Mouse (Mus musculus): ENCODE results near the gene Grm4. TPM values are rescaled to one million over a fixed set of nuclear protein-coding genes. Genes with fewer than 3 reads are reported as not detected.

Grm4 gene
- polyA plus RNA-seq, 1 experiment: not detected

- peak overlapping the region; percentile 50 for H3K4me3 ChIP-seq (replicated peaks)
- TF ChIP-seq GATA1 (IDR thresholded peaks at IDR 0.05; ENCODE audit: borderline replicate concordance, low read length): no peak
- TF ChIP-seq FLI1 (IDR thresholded peaks at IDR 0.05; ENCODE audit: low read length): no peak
- no peaks in the 10 kb centered on the region for H3K36me3 ChIP-seq (replicated peaks; ENCODE audit: low read length)
- H3K9me3 ChIP-seq: no peaks in the 10 kb centered on the region
- H3K4me1 ChIP-seq: peaks cover 24% of the 10 kb centered on the region
- H3K27me3 ChIP-seq (replicated peaks): peaks cover 98% of the 10 kb centered on the region
Observed at GRCm38 (mm10) chr17:27513279-27513915, 7.8 kb downstream of the Grm4 start.

DNA sequence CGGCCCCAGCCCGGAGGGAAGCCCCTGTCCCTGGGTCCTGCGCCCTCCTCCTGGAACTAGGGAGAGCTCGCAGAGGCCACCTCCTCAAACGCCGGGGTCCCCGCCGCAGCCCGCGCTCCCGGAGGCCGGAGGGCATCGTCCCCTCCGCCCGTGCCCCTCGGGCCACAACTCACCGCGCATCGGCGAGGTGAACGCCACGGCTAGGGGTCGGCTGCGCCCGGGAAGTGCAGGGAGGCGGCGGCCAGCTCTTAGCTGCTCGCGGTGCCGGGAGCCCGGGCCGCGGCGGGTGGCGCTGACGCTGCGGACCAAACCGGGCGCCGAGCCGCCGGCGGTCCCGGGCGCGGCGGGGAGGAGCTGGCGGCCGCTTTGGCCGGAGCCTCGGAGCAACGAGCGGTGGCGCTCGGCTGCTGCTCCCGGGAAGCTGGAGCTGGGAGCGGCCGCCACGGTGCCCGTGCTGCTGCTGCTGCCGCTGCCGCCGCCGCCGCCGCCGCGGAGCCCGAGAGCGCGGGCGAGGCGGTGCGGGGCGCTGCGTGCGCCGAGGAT lies 8.5 kb downstream of the Grm4 start:
- Histone ChIP-seq H3K9me3 (no peaks in the 10 kb centered on the region), H3K36me3 (replicated peaks; ENCODE audit: low read length) (no peaks in the 10 kb centered on the region), H3K4me1 (peaks cover 24% of the 10 kb centered on the region), H3K27me3 (replicated peaks) (peaks cover 98% of the 10 kb centered on the region), H3K4me3 (replicated peaks) (peak overlapping the region; percentile 56)
- no peak for TF ChIP-seq FLI1 (IDR thresholded peaks at IDR 0.05; ENCODE audit: low read length)
- no peak for TF ChIP-seq GATA1 (IDR thresholded peaks at IDR 0.05; ENCODE audit: borderline replicate concordance, low read length)

DNA sequence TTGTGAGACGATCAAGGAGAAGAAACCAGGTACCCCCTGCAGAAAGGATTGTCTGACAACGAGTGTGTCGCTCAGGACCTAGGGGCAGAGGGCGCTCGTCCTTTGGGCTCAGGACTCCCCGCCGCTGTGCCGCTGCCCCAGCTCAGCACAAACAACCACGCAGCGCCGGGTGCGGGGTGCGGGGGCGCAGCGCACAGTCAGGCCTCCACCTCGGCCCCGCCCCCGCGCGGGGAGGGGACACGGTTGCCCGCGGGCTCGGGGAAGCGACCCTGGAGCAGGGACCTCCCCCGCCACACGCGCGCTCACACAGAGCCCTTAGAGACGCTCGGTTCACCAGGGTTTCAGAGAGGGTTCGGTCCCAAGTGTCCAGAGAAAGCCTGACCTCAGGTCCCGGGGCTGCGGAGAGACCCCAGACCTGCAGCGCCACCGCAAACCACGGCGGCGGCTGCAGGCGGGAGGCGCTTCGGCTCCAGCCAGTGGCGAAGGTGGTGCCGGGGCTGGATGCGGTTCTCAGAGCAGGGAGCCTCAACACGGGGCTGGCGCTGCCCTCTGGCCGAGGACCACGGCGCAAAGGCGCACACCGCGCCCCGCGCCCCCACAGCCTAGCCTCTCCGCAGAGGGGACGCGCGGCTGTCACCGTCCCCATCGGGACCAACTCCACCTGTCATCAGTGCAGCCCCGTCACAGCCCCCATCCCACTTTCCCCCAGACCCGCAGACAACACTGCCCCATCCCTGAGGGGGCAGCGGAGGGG lies 9.2 kb downstream of the Grm4 start:
- H3K9me3 ChIP-seq: no peaks in the 10 kb centered on the region
- peaks cover 24% of the 10 kb centered on the region for H3K4me1 ChIP-seq
- H3K36me3 ChIP-seq (replicated peaks; ENCODE audit: low read length): no peaks in the 10 kb centered on the region
- peak overlapping the region; percentile 28 for H3K4me3 ChIP-seq (replicated peaks)
- peaks cover 98% of the 10 kb centered on the region for H3K27me3 ChIP-seq (replicated peaks)
- no peak for TF ChIP-seq FLI1 (IDR thresholded peaks at IDR 0.05; ENCODE audit: low read length)
- TF ChIP-seq GATA1 (IDR thresholded peaks at IDR 0.05; ENCODE audit: borderline replicate concordance, low read length): no peak

- Histone ChIP-seq H3K36me3 (replicated peaks; ENCODE audit: low read length) (no peaks in the 10 kb centered on the region), H3K9me3 (no peaks in the 10 kb centered on the region), H3K27me3 (replicated peaks) (peaks cover 99% of the 10 kb centered on the region), H3K4me3 (replicated peaks) (no peak overlapping the region), H3K4me1 (peaks cover 24% of the 10 kb centered on the region)
- no peak for TF ChIP-seq FLI1 (IDR thresholded peaks at IDR 0.05; ENCODE audit: low read length)
- no peak for TF ChIP-seq GATA1 (IDR thresholded peaks at IDR 0.05; ENCODE audit: borderline replicate concordance, low read length)
Observed at GRCm38 (mm10) chr17:27511125-27511735, 10.0 kb downstream of the Grm4 start.

DNA sequence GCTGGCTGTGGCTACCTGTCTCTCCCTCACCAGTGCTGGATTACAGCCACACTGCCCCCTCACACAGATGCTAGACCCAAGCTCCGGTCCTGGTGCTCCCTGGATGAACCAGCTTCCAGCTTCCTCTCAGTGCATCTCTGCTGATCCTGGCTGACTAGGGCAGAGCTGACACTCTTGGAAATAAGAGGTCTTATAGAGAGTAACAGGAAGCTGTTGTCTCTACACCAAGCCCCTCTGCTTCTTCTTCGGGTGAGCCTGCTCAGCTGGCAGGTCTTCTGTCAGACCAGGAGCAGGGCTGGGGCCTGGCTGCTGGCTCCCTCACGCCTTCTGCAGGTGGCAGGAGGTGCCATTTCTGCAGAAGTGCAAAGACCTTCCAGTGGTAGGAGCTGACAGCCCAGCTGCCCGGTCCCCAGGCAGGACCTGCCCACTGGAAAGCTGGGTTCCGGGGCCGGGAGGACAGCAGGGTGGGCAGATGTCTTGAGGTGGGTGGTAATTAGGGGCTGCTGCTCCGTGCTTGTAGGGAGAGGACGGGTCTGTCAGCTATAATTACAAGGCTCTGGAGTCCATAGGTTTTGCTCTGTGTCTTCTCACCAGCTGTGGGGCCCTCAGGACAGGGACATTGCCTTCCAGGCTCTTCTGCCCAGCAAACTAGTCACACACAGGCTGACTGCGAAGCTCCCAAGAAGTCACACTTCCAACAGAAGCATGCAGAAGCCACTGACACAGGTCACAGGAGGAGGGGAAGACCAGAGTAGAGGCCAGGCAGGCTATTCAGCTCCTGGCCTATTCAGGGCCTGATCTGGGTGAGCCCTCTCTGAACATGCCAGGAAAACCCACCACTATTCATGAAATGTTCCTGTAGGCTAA lies 10.7 kb downstream of the Grm4 start:
- TF ChIP-seq GATA1 (IDR thresholded peaks at IDR 0.05; ENCODE audit: borderline replicate concordance, low read length) (no peak), FLI1 (IDR thresholded peaks at IDR 0.05; ENCODE audit: low read length) (no peak)
- H3K36me3 ChIP-seq (replicated peaks; ENCODE audit: low read length): no peaks in the 10 kb centered on the region
- peaks cover 24% of the 10 kb centered on the region for H3K4me1 ChIP-seq
- H3K4me3 ChIP-seq (replicated peaks): no peak overlapping the region
- H3K9me3 ChIP-seq: no peaks in the 10 kb centered on the region
- peaks cover 100% of the 10 kb centered on the region for H3K27me3 ChIP-seq (replicated peaks)

DNA sequence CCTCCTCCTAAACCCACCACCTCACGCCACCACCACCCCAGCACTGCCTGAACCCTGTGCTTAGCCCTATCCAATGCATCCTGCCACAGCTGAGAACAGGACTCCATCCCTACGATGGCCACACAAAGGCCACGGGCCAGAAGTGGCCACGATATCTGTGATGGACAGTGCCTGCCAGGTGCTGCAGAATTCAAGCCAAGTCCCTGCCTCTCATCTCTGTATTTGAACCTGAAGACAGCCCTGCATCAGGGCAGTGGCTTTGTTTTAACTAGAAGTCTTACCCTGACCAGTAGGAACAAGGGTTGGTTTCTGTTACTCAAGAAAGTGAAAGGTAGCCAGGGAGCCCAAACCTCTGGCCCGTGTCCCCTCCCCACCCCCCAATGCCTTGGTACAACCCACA lies 12.1 kb downstream of the Grm4 start:
- H3K36me3 ChIP-seq (replicated peaks; ENCODE audit: low read length): no peaks in the 10 kb centered on the region
- H3K9me3 ChIP-seq: no peaks in the 10 kb centered on the region
- peaks cover 23% of the 10 kb centered on the region for H3K4me1 ChIP-seq
- peaks cover 100% of the 10 kb centered on the region for H3K27me3 ChIP-seq (replicated peaks)
- H3K4me3 ChIP-seq (replicated peaks): no peak overlapping the region
- TF ChIP-seq FLI1 (IDR thresholded peaks at IDR 0.05; ENCODE audit: low read length) (no peak), GATA1 (IDR thresholded peaks at IDR 0.05; ENCODE audit: borderline replicate concordance, low read length) (no peak)

DNA sequence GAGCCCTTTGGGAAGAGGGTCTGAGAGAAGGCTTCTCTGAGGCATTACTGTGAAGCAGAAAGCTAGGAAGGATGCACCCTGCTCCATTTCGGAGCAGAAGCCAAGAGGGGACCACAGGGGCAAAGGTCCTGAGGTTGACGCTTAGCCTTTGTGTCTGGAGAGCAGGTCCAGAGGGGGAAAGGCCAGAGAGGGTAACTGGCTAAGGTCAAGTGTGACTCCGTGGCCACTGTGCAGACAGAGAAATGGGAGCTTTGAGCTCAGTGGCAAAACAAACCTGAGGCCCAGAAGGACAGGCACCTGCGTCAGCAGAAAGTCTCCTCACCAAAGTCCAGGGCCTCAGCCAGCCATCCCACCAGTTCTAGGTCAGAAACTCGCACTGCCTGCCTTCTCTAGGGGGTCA lies 12.7 kb downstream of the Grm4 start:
- peaks cover 100% of the 10 kb centered on the region for H3K27me3 ChIP-seq (replicated peaks)
- TF ChIP-seq GATA1 (IDR thresholded peaks at IDR 0.05; ENCODE audit: borderline replicate concordance, low read length) (no peak), FLI1 (IDR thresholded peaks at IDR 0.05; ENCODE audit: low read length) (no peak)

GRCm38 (mm10) chr17:27508002-27508401 lies 13.2 kb downstream of the Grm4 start:
- Histone ChIP-seq H3K36me3 (replicated peaks; ENCODE audit: low read length) (no peaks in the 10 kb centered on the region), H3K4me1 (peaks cover 13% of the 10 kb centered on the region), H3K27me3 (replicated peaks) (peaks cover 98% of the 10 kb centered on the region), H3K4me3 (replicated peaks) (no peak overlapping the region), H3K9me3 (no peaks in the 10 kb centered on the region)
- no peak for TF ChIP-seq GATA1 (IDR thresholded peaks at IDR 0.05; ENCODE audit: borderline replicate concordance, low read length)
- TF ChIP-seq FLI1 (IDR thresholded peaks at IDR 0.05; ENCODE audit: low read length): no peak

More for the DNA sequence above, 12.7 kb downstream of the Grm4 start:
- Histone ChIP-seq H3K9me3 (no peaks in the 10 kb centered on the region), H3K4me1 (peaks cover 18% of the 10 kb centered on the region), H3K4me3 (replicated peaks) (no peak overlapping the region), H3K36me3 (replicated peaks; ENCODE audit: low read length) (no peaks in the 10 kb centered on the region)

DNA sequence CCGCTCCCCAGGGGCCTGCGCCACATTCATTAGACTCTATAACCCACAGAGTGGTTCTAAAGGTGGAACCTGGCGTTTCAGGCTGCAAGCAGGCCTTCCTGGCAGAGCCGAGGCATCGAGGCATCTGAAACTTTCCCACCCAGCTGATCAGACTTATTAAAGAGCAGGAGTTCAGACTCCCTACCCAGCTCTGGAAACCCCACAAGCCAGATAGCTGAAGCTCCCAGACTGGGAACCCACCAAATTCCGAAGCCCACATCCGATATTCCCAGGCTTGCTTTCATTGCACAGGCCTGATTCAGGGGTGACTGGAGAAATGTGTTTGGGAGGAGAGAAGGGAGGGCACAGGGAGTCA lies 13.6 kb downstream of the Grm4 start:
- H3K4me1 ChIP-seq: peaks cover 9% of the 10 kb centered on the region
- no peaks in the 10 kb centered on the region for H3K36me3 ChIP-seq (replicated peaks; ENCODE audit: low read length)
- H3K4me3 ChIP-seq (replicated peaks): no peak overlapping the region
- peaks cover 98% of the 10 kb centered on the region for H3K27me3 ChIP-seq (replicated peaks)
- TF ChIP-seq FLI1 (IDR thresholded peaks at IDR 0.05; ENCODE audit: low read length) (no peak), GATA1 (IDR thresholded peaks at IDR 0.05; ENCODE audit: borderline replicate concordance, low read length) (no peak)
- H3K9me3 ChIP-seq: 0 out of 2 replicates have a peak, but pooled peaks cover 3% of the 10 kb centered on the region
